Mouse (Mus musculus) C2C12 (cell line): ENCODE data around the gene Dhrs7b. TPM values are rescaled to one million over a fixed set of nuclear protein-coding genes. Genes with fewer than 3 reads are reported as not detected.

ENCODE experiments used
- H3K27me3 ChIP-seq: one replicate; pipeline ENCODE4 v1.6.1; 2011; ENCODE audit not compliant: control insufficient read depth, insufficient read depth, insufficient read length
- H3K36me3 ChIP-seq: one replicate; pipeline ENCODE4 v1.6.1; 2011; ENCODE audit not compliant: control insufficient read depth, insufficient read depth
- H3K4me3 ChIP-seq: one replicate; pipeline ENCODE4 v1.5.1; 2011; ENCODE audit warnings: mild to moderate bottlenecking, control low read depth; ENCODE audit not compliant: poor library complexity, insufficient read depth, severe bottlenecking
- H3K79me2 ChIP-seq: one replicate; pipeline ENCODE4 v1.6.1; 2011; ENCODE audit not compliant: control insufficient read depth, insufficient read depth
- H3K79me3 ChIP-seq: one replicate; pipeline ENCODE4 v1.6.1; 2011; ENCODE audit warnings: low read depth, control low read depth
- H3ac ChIP-seq: one replicate; pipeline ENCODE3; 2011; ENCODE audit warnings: low read depth; ENCODE audit not compliant: control insufficient read depth, insufficient read length
- CEBPB ChIP-seq: IDR thresholded peaks from one replicate; pipeline ENCODE4 v1.6.1; 2011; ENCODE audit warnings: low read depth, mild to moderate bottlenecking, control low read depth, moderate library complexity
- CTCF ChIP-seq: IDR thresholded peaks from one replicate; pipeline ENCODE4 v1.5.1; 2011; ENCODE audit not compliant: control insufficient read depth, insufficient read depth, insufficient read length
- FOSL1 ChIP-seq: IDR thresholded peaks from one replicate; pipeline ENCODE4 v1.8.0; 2011; ENCODE audit warnings: mild to moderate bottlenecking, low read length; ENCODE audit not compliant: poor library complexity, insufficient read depth, severe bottlenecking
- MAX ChIP-seq: IDR thresholded peaks from one replicate; pipeline ENCODE4 v1.6.1; 2011; ENCODE audit warnings: mild to moderate bottlenecking, control low read depth
- MYOD1 ChIP-seq: IDR thresholded peaks from one replicate; pipeline ENCODE4 v1.6.1; 2011; ENCODE audit warnings: low read depth; ENCODE audit not compliant: control insufficient read depth, insufficient read length
- MYOG ChIP-seq: IDR thresholded peaks from one replicate; pipeline ENCODE4 v1.6.1; 2011; ENCODE audit not compliant: control insufficient read depth, insufficient read length; ENCODE audit errors: extremely low read depth
- USF1 ChIP-seq: IDR thresholded peaks from one replicate; pipeline ENCODE4 v1.6.1; 2011; ENCODE audit warnings: low read depth, mild to moderate bottlenecking, control low read depth, moderate library complexity
- polyA plus RNA-seq: library from polyadenylated mRNA; unstranded; fragments of >200 nt; fragmentation: generic; extraction: Trizol; gene quantifications from one replicate; pipeline ENCODE4 v1.2.1, GENCODE M21; 2012; ENCODE audit warnings: missing spikeins

Gene Dhrs7b
- polyA plus RNA-seq, 1 experiment: 46.4 TPM

- H3K36me3 ChIP-seq: no peaks in the 10 kb centered on the region
- peaks cover 5% of the 10 kb centered on the region for H3K79me3 ChIP-seq
- peak; percentile 86 for TF ChIP-seq MYOD1
- TF ChIP-seq USF1: no peak
- no peak overlapping the region for H3K4me3 ChIP-seq
- no peak overlapping the region for H3ac ChIP-seq
- H3K79me2 ChIP-seq: peaks cover 12% of the 10 kb centered on the region
- H3K27me3 ChIP-seq: no peaks in the 10 kb centered on the region
Measured at GRCm38 (mm10) chr11:60843412-60843811, 13.0 kb downstream of the Dhrs7b start.

GRCm38 (mm10) chr11:60845415-60845814 is 15.0 kb downstream of the Dhrs7b start:
- peaks cover 5% of the 10 kb centered on the region for H3K36me3 ChIP-seq
- no peak overlapping the region for H3ac ChIP-seq
- H3K79me3 ChIP-seq: no peaks in the 10 kb centered on the region
- TF ChIP-seq FOSL1: no peak
- TF ChIP-seq CEBPB: no peak
- TF ChIP-seq MYOD1: no peak
- no peak for TF ChIP-seq MAX
- TF ChIP-seq MYOG: no peak
- no peak for TF ChIP-seq USF1
- TF ChIP-seq CTCF: no peak
- no peaks in the 10 kb centered on the region for H3K27me3 ChIP-seq
- peaks cover 6% of the 10 kb centered on the region for H3K79me2 ChIP-seq
- H3K4me3 ChIP-seq: no peak overlapping the region

- no peaks in the 10 kb centered on the region for H3K79me3 ChIP-seq
- H3K4me3 ChIP-seq: no peak overlapping the region
- H3K79me2 ChIP-seq: no peaks in the 10 kb centered on the region
- no peak overlapping the region for H3ac ChIP-seq
- TF ChIP-seq MYOD1: peak; percentile 47
- no peak for TF ChIP-seq FOSL1
- no peak for TF ChIP-seq USF1
- no peak for TF ChIP-seq MAX
- TF ChIP-seq MYOG: no peak
- no peak for TF ChIP-seq CTCF
- no peaks in the 10 kb centered on the region for H3K27me3 ChIP-seq
- peaks cover 35% of the 10 kb centered on the region for H3K36me3 ChIP-seq
Measured at GRCm38 (mm10) chr11:60856587-60856986, 26.2 kb downstream of the Dhrs7b start.

DNA sequence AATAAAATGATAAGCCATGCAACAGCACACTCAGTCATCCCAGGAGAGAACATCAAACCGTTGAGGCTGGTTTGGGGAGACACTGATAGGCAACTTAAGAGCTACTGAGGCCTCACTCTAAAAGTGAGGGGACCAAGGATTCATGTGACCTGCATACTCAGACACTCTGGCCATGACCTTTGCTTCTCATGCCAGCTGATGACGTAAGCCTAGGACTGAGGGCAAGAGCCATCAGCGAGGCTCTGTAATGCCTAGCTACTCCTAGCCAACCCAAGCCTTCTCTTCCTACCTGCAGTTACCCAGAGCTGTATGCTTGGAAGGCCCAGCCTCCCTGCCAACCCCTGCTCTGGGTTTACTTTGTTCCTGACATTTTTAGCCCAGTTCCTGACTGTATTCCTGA is 31.6 kb downstream of the Dhrs7b start:
- Histone ChIP-seq H3K36me3 (peaks cover 52% of the 10 kb centered on the region), H3K4me3 (no peak overlapping the region), H3K79me3 (peaks cover 44% of the 10 kb centered on the region), H3K27me3 (no peaks in the 10 kb centered on the region), H3ac (no peak overlapping the region), H3K79me2 (peaks cover 53% of the 10 kb centered on the region)
- TF ChIP-seq MAX: no peak
- no peak for TF ChIP-seq CTCF
- TF ChIP-seq USF1: no peak
- TF ChIP-seq MYOD1: no peak
- no peak for TF ChIP-seq CEBPB
- TF ChIP-seq MYOG: no peak
- TF ChIP-seq FOSL1: no peak

- peaks cover 54% of the 10 kb centered on the region for H3K79me3 ChIP-seq
- no peak overlapping the region for H3ac ChIP-seq
- TF ChIP-seq MYOG (no peak), CEBPB (no peak), CTCF (no peak), MAX (no peak), MYOD1 (no peak), FOSL1 (no peak), USF1 (no peak)
- H3K4me3 ChIP-seq: no peak overlapping the region
- no peaks in the 10 kb centered on the region for H3K27me3 ChIP-seq
- peaks cover 48% of the 10 kb centered on the region for H3K36me3 ChIP-seq
- H3K79me2 ChIP-seq: peaks cover 65% of the 10 kb centered on the region
Measured at GRCm38 (mm10) chr11:60863196-60863595, 32.8 kb downstream of the Dhrs7b start.

- TF ChIP-seq FOSL1: no peak
- no peak for TF ChIP-seq MAX
- TF ChIP-seq MYOG: no peak
- TF ChIP-seq CTCF: no peak
- TF ChIP-seq USF1: no peak
- TF ChIP-seq MYOD1: no peak
- no peak for TF ChIP-seq CEBPB
- Histone ChIP-seq H3K36me3 (peaks cover 48% of the 10 kb centered on the region), H3K4me3 (no peak overlapping the region), H3ac (no peak overlapping the region), H3K79me3 (peaks cover 59% of the 10 kb centered on the region), H3K27me3 (no peaks in the 10 kb centered on the region), H3K79me2 (peaks cover 75% of the 10 kb centered on the region)
Measured at GRCm38 (mm10) chr11:60864166-60864565, 33.7 kb downstream of the Dhrs7b start.
